Mouse (Mus musculus): Measurements from ENCODE around the gene Pramef8. TPM values are rescaled to one million over a fixed set of nuclear protein-coding genes. Genes with fewer than 3 reads are reported as not detected.
A peak's percentile ranks its signal among the peaks of the same experiment; 100 is the strongest.
"Not testable (repeated sequence)": the region's sequence is repeated elsewhere in the genome, so short reads cannot be mapped to it uniquely, and the experiment has no call there.

The Pramef8 gene
- polyA plus RNA-seq, 1 experiment from 2014 or later: 17.0 TPM

DNA sequence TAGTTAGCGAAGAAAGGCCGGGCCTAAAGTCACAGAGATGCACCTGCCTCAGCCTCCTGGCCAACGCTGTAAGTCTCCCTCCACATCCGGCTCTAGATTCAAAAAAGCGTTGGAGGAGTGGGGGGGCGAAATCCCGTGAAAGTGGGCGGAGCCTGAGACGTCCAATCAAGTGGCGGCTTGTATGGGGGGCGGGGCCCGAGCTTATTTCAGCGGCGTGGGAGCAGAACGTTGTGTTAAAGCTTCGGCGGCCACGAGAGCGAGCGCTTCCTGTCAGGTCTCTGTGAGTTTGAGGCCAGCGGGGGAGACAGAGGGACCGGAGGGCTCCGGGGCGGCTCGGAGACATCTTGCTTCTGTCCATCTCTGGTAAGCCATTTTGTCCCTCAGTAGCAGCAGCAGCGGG lies 18.0 kb upstream of the Pramef8 start, which contains the start of gene Pramel1:
TSS of gene Pramel1 (plus strand) at position 248 of the 400 bp plus-strand sequence.
- no peaks in the 10 kb centered on the region for H3K9me3 ChIP-seq (ENCODE audit: control insufficient read depth, low read length)
- no peak within 1 kb of the TSS for H3K4me2 ChIP-seq (replicated peaks; ENCODE audit: low read depth, low read length)
- DNase-seq (ENCODE audit: low spot score) (no peak), ATAC-seq (ENCODE audit: low FRiP score) (no peak)
- no peaks in the 10 kb centered on the region for H3K36me3 ChIP-seq (ENCODE audit: control insufficient read depth, insufficient read depth, low read length)
- no peak within 1 kb of the TSS for H3K27ac ChIP-seq (ENCODE audit: low read depth, low read length)
- H3K4me3 ChIP-seq (ENCODE audit: low read depth, low read length): no peak within 1 kb of the TSS
- H3K27me3 ChIP-seq (ENCODE audit: control insufficient read depth, insufficient read depth, low read length): no peaks in the 10 kb centered on the region
- H3K4me1 ChIP-seq (replicated peaks; ENCODE audit: control insufficient read depth, insufficient read depth, low read length): no peaks in the 10 kb centered on the region
- 77% methylated on average over 26 of the region's 26 CpGs for whole genome bisulfite sequencing
- H3K9ac ChIP-seq (ENCODE audit: low read depth, low read length): no peak within 1 kb of the TSS

DNA sequence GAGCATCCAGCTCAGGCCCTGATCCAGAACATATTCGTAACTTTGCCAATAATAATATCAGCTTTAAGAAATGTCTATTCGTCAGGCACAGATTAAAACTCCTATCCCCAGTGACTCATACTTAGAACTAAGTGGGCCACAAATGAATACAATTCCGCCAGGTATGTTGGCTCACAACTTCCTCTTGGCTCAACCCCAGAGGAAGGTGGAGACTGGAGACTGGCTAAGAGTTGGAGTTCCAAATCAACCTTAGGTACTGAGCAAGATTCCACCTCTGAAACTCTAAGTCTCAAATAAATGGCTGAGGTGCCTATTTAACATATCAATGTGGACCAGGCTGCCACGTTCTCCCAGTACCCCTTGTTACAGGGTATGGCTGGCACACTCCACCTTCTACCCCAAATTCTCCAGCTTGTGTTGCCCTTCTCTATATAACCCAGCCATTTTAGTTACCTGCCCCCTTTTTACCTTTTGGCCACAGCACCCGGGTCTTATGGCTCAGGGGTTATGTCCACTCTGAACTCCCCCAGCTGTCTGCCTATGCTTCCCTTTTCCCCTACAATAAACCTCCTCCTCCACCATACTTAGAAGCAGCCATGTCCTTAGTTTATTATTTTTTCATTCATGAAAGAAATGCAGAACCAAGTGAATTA lies 534 bp upstream of the Pramef8 start:
- peak overlapping the region; percentile 49 for H3K4me3 ChIP-seq (ENCODE audit: low read depth, low read length)
- H3K27me3 ChIP-seq (ENCODE audit: control insufficient read depth, insufficient read depth, low read length): no peaks in the 10 kb centered on the region
- no peaks in the 10 kb centered on the region for H3K4me1 ChIP-seq (replicated peaks; ENCODE audit: control insufficient read depth, insufficient read depth, low read length)
- peak overlapping the region; percentile 68 for H3K9ac ChIP-seq (ENCODE audit: low read depth, low read length)
- H3K9me3 ChIP-seq (ENCODE audit: control insufficient read depth, low read length): no peaks in the 10 kb centered on the region
- DNase-seq (ENCODE audit: low spot score): peak; percentile 10
- H3K27ac ChIP-seq (ENCODE audit: low read depth, low read length): peak overlapping the region; percentile 70; the same call in 1 of the 2 replicates
- H3K36me3 ChIP-seq (ENCODE audit: control insufficient read depth, insufficient read depth, low read length): peaks cover under 1% of the 10 kb centered on the region; the same call in 1 of the 2 replicates
- ATAC-seq (ENCODE audit: low FRiP score): peak; percentile 22; the same call in 1 of the 2 replicates
- WGBS: 72% methylated on average over 5 of the region's 5 CpGs
- H3K4me2 ChIP-seq (replicated peaks; ENCODE audit: low read depth, low read length): peak overlapping the region; percentile 31

DNA sequence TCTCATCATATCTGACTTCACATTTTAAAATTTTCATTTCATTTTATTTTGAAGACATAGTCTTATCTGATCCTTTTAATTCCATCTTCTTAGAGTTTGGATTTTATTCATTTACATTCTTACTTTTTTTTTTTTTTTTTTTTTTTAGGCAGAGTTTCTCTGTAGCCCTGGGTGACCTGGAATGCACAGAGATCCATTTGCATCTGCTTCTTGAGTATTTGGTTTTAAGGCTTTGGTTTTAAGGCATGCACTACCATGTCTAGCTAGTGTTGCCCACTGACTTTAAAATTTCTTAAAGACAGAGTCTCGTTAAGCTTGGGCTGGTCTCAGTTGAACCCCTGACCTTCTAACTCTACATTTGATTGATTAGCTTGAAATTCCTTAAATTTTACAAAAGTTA lies 1.4 kb downstream of the Pramef8 start:
- no peak overlapping the region for H3K4me2 ChIP-seq (replicated peaks; ENCODE audit: low read depth, low read length)
- no peak for DNase-seq (ENCODE audit: low spot score)
- no peaks in the 10 kb centered on the region for H3K27me3 ChIP-seq (ENCODE audit: control insufficient read depth, insufficient read depth, low read length)
- H3K9ac ChIP-seq (ENCODE audit: low read depth, low read length): no peak overlapping the region
- ATAC-seq (ENCODE audit: low FRiP score): no peak
- H3K4me1 ChIP-seq (replicated peaks; ENCODE audit: control insufficient read depth, insufficient read depth, low read length): no peaks in the 10 kb centered on the region
- no peak overlapping the region for H3K27ac ChIP-seq (ENCODE audit: low read depth, low read length)
- peaks cover 13% of the 10 kb centered on the region for H3K36me3 ChIP-seq (ENCODE audit: control insufficient read depth, insufficient read depth, low read length)
- WGBS: 90% methylated on average over 1 of the region's 1 CpGs
- H3K4me3 ChIP-seq (ENCODE audit: low read depth, low read length): no peak overlapping the region
- H3K9me3 ChIP-seq (ENCODE audit: control insufficient read depth, low read length): no peaks in the 10 kb centered on the region

DNA sequence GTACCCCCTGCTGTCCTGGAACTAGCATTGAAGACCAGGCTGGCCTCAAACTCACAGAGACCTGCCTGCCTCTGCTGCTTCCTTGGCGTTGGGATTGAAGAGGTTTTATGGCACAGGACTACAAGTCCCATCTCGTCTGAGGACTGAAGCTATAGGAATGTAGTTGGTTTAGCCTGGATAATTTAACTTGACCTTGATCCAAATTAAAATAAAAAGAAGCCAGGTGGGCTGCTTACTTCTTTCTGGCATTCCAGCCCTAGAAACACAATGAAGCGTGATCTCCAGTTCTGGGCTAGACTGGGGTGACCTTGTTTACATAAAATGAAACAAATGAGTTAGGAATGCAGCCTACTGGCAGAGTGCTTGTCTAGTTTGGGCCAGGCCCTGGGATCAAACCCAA lies 1.9 kb downstream of the Pramef8 start:
- WGBS: 94% methylated on average over 3 of the region's 3 CpGs

DNA sequence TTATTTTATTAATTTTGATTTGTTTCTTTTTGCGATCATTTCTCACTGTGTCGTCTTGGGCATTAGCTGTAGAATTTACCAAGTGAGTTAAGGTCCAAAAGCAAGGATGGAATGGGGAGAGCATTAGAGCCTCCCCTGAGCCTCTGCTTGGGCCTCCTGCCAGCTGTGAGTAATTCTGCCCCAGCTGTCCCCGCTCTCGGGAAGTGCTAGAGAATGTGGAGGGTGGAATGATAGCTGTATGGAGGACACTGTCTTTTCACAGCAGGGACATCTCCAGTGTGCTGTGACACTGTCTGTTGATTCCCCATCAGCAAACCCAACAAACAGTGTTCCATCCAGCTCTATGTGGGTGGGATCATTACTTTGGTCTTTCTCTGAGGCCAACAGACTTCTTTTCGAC lies 14.5 kb downstream of the Pramef8 start:
- not testable (repeated sequence) for H3K4me1 ChIP-seq (replicated peaks; ENCODE audit: control insufficient read depth, insufficient read depth, low read length); ATAC-seq (ENCODE audit: low FRiP score); DNase-seq (ENCODE audit: low spot score); H3K4me2 ChIP-seq (replicated peaks; ENCODE audit: low read depth, low read length); H3K27ac ChIP-seq (ENCODE audit: low read depth, low read length); H3K27me3 ChIP-seq (ENCODE audit: control insufficient read depth, insufficient read depth, low read length); H3K36me3 ChIP-seq (ENCODE audit: control insufficient read depth, insufficient read depth, low read length); H3K4me3 ChIP-seq (ENCODE audit: low read depth, low read length); H3K9me3 ChIP-seq (ENCODE audit: control insufficient read depth, low read length); H3K9ac ChIP-seq (ENCODE audit: low read depth, low read length)
- 78% methylated on average over 5 of the region's 5 CpGs for WGBS

More for the DNA sequence above, 1.9 kb downstream of the Pramef8 start:
- ATAC-seq (ENCODE audit: low FRiP score) (no peak), DNase-seq (ENCODE audit: low spot score) (no peak)
- no peaks in the 10 kb centered on the region for H3K27me3 ChIP-seq (ENCODE audit: control insufficient read depth, insufficient read depth, low read length)
- peaks cover 18% of the 10 kb centered on the region for H3K36me3 ChIP-seq (ENCODE audit: control insufficient read depth, insufficient read depth, low read length)
- no peaks in the 10 kb centered on the region for H3K4me1 ChIP-seq (replicated peaks; ENCODE audit: control insufficient read depth, insufficient read depth, low read length)
- no peak overlapping the region for H3K27ac ChIP-seq (ENCODE audit: low read depth, low read length)
- no peak overlapping the region for H3K4me2 ChIP-seq (replicated peaks; ENCODE audit: low read depth, low read length)
- no peaks in the 10 kb centered on the region for H3K9me3 ChIP-seq (ENCODE audit: control insufficient read depth, low read length)
- no peak overlapping the region for H3K9ac ChIP-seq (ENCODE audit: low read depth, low read length)
- H3K4me3 ChIP-seq (ENCODE audit: low read depth, low read length): no peak overlapping the region

DNA sequence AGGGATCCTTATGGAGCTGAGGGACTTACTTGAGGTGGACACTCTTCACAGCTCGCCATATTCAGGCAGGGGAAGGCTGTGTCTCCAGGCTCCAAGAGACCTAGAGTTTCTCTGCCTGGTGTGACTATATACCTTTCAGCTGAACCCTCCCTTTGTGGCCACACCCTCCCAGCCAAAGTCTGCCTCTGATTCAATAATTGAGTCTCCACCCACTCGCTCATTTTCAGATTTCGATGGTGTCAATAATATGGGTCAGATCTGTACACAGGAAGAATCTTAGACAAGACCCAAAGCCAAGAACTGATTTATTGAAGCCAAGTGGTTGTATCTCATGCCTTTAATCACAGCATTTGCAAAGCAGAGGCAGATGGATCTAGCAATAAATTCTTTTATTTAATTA lies 38.0 kb downstream of the Pramef8 start, which contains the start of gene Oog4:
TSS of gene Oog4 (minus strand) at position 101 of the 400 bp plus-strand sequence.
- DNase-seq (ENCODE audit: low spot score) (no peak), ATAC-seq (ENCODE audit: low FRiP score) (no peak)
- no peaks in the 10 kb centered on the region for H3K27me3 ChIP-seq (ENCODE audit: control insufficient read depth, insufficient read depth, low read length)
- H3K27ac ChIP-seq (ENCODE audit: low read depth, low read length): no peak within 1 kb of the TSS
- H3K4me3 ChIP-seq (ENCODE audit: low read depth, low read length): no peak within 1 kb of the TSS
- no peaks in the 10 kb centered on the region for H3K4me1 ChIP-seq (replicated peaks; ENCODE audit: control insufficient read depth, insufficient read depth, low read length)
- 85% methylated on average over 3 of the region's 3 CpGs for WGBS
- H3K4me2 ChIP-seq (replicated peaks; ENCODE audit: low read depth, low read length): no peak within 1 kb of the TSS
- H3K9me3 ChIP-seq (ENCODE audit: control insufficient read depth, low read length): no peaks in the 10 kb centered on the region
- H3K9ac ChIP-seq (ENCODE audit: low read depth, low read length): no peak within 1 kb of the TSS
- no peaks in the 10 kb centered on the region for H3K36me3 ChIP-seq (ENCODE audit: control insufficient read depth, insufficient read depth, low read length)

Other genes with a start within 250 kb of the Pramef8 start
- 16.5 and 20.7 TPM in 2 replicates for gene Prdm2, start 199.4 kb upstream of the Pramef8 start, polyA plus RNA-seq (2014; fragmentation: Nextera tagmentation; extraction: Ambion mirVana)
- gene Pdpn, start 112.9 kb upstream of the Pramef8 start, polyA plus RNA-seq (2014; fragmentation: Nextera tagmentation; extraction: Ambion mirVana): 134 and 135 TPM in 2 replicates
- gene Lrrc38, start 62.7 kb upstream of the Pramef8 start, polyA plus RNA-seq (2014; fragmentation: Nextera tagmentation; extraction: Ambion mirVana): 0.51 TPM in 1 of 2 replicates, not detected in the other
- gene Pramel1, start 18.0 kb upstream of the Pramef8 start, polyA plus RNA-seq (2014; fragmentation: Nextera tagmentation; extraction: Ambion mirVana): not detected in 2 replicates
- gene Oog4, start 37.9 kb downstream of the Pramef8 start, polyA plus RNA-seq (2014; fragmentation: Nextera tagmentation; extraction: Ambion mirVana): not detected in 2 replicates
- not detected in 2 replicates for gene Gm13043, start 98.9 kb downstream of the Pramef8 start, polyA plus RNA-seq (2014; fragmentation: Nextera tagmentation; extraction: Ambion mirVana)
- not detected in 2 replicates for gene Gm13040, start 123.5 kb downstream of the Pramef8 start, polyA plus RNA-seq (2014; fragmentation: Nextera tagmentation; extraction: Ambion mirVana)
- not detected in 2 replicates for gene BC080695, start 139.3 kb downstream of the Pramef8 start, polyA plus RNA-seq (2014; fragmentation: Nextera tagmentation; extraction: Ambion mirVana)
- gene Gm13057, start 139.3 kb downstream of the Pramef8 start, polyA plus RNA-seq (2014; fragmentation: Nextera tagmentation; extraction: Ambion mirVana): not detected in 2 replicates
- not detected in 2 replicates for gene Gm13083, start 202.6 kb downstream of the Pramef8 start, polyA plus RNA-seq (2014; fragmentation: Nextera tagmentation; extraction: Ambion mirVana)
- not detected in 2 replicates for gene Gm13088, start 244.8 kb downstream of the Pramef8 start, polyA plus RNA-seq (2014; fragmentation: Nextera tagmentation; extraction: Ambion mirVana)

All from hindbrain, embryonic 11.5 days (tissue).